Mouse (Mus musculus) frontal cortex, postnatal 25 days (tissue): Measurements from ENCODE around the gene S100a10.
"Not testable (repeated sequence)": the region's sequence is repeated elsewhere in the genome, so short reads cannot be mapped to it uniquely, and the experiment has no call there.

Experiments
- DNase-seq, 2 experiments: peaks; one replicate each; pipeline ENCODE4 v3.0.0; 2022; ENCODE audit warnings: low spot score in 2 of 2

The S100a10 gene

DNA sequence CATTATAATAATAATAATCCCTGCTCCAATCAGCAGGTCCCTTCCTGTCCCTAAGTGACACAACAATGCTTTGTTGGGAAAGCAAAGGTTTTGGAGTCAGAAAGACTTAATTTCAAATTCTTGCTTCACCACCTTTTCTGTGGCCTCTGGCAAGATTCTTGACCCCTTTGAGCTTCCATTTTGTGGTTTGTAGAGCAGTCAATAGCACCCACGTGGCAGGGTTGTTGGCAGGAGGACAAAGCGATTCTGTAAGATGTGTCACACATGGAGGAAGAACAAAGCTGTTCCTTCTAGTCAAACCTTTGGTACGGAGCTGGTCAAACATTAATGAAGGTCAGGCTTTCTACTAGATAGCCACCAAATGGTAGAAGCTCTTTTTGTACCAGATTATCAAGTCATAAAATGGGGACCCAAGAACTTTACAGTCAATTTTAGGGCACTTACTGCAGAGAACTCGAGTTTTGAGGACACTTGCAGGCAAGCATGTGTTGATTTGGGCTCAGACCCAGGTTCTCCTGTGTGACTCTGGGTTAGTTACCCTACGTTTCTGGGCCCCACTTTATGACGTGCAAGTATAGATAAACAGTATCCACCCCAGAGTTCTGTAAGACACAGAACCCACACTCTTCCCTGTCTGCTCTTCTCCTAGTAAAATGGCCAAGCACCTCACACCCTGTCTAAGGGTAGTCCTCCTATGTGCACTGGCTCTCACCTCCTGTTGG lies 24.6 kb downstream of the S100a10 start:
- DNase-seq, result no peak

- DNase-seq, result no peak
These were observed 25.1 kb downstream of the S100a10 start for GRCm38 (mm10) chr3:93580039-93580403.

GRCm38 (mm10) chr3:93580946-93581345 lies 26.1 kb downstream of the S100a10 start:
- no peak for DNase-seq

GRCm38 (mm10) chr3:93581687-93582086 lies 26.8 kb downstream of the S100a10 start:
- no peak for DNase-seq

DNA sequence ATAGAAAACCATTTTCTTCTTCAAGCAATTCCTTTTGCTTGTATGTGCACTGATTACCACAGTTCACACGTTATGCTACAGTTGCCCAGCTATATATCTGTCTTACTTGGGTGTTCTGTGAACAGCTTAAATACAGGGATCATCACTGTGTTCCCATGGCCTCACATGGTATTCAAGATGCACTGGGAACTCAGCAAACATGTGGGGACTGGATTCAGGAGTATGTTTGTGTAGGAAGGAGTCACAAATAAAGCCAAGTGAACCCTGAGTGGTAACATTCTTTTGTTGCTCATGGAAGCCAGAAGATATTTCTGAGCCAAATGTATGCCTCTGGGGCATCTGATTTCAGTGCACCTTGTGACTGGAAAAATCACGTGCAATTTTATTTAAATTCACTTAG lies 28.2 kb downstream of the S100a10 start:
- DNase-seq, result no peak

DNA sequence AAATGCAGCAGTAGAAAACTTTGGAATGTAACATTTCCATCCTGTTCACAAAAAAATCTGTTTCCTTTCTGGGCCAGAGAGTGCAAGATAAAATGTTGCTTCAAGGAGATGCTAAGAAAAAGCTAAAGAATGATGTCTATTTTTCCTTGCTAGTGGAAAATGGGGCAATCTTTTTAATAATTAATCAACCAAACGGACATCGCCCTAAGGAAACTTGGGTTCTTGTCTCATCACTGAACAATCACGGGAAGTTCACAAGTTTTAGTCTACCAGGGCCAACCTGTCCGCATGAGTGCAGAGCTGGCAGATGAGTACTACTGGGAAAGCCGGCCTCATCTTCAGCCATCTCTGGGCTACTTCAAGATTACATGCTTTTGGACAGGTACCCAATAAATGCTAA lies 34.7 kb downstream of the S100a10 start:
- DNase-seq, result no peak

- DNase-seq, result no peak
These were observed 35.4 kb downstream of the S100a10 start for GRCm38 (mm10) chr3:93590256-93590655.

- DNase-seq, result no peak
These were observed 37.2 kb downstream of the S100a10 start for GRCm38 (mm10) chr3:93592100-93592499.

GRCm38 (mm10) chr3:93592976-93593375 lies 38.1 kb downstream of the S100a10 start:
- DNase-seq, result no peak

DNA sequence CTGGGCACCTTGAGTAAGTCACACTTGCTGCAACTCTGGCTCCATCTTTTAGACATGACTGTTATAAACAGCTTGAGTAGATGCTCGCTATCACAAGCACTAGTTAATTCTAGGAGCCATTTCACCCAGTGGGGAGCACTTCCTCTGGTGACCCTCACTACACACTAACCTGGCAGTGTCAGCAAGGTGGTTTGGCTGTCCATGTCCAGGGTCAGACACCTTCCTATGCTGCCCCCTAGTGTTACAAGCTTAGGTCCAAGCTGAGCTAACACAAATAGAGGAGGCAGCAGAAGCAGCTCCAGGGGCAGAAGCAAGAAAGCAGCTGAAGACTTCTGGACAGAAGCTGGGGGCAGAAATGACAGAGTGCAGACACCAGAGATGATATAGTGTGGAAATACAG lies 38.6 kb downstream of the S100a10 start:
- DNase-seq, result no peak

- no peak for DNase-seq
These were observed 41.8 kb downstream of the S100a10 start for GRCm38 (mm10) chr3:93596632-93597031.

DNA sequence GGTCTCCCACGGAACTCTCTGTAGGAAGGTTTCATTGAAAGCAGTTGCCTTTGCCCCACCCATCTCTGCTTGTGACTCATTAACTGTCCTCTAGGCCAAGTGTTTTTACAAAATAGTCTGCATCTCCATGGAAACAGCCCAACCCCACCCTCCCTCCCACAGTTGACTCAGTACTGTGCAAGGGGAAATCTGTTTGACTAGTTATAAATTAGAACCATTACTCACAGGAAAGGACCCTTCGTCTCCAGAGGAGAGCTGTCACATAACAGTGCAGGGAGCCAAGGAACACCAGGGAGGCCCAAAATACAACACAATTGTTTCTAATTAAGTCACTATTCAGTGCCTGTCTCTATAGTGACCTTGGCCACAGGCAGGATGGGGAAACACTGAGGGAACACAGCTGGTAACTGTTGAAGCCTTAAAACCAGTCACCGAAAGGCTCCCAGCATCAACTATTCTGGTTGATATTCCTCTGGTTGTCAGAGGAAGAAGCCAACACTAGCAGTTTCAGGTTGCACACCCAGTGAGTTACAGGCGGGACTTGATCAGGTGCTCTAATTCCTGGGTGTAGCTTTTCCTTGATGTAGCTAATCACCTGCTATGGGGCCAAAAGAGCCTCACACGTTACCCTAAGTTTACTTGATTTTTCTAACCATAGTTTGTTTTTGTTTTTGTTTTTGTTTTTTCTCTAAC lies 42.5 kb downstream of the S100a10 start:
- no peak for DNase-seq

DNA sequence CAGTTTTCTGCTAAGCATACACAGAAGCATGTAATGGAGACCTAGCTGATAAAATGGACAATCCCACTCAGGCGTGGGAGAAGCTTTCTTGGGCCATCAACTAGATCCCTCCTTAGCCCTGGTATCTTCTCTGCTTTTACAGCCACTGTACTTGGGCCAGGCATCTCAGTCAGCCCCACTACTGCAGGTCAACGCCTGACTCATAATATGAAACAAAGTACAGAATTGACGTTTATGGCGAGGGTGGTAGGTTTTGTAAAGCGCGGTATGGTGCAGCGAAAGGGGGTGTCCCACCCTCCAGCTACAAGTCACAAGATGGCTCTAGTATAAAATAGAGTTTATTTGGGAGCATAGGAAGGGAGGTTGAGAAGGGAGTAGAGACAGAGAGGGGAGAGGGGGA lies 43.1 kb downstream of the S100a10 start:
- DNase-seq, result no peak

- no peak for DNase-seq
These were observed 45.3 kb downstream of the S100a10 start for GRCm38 (mm10) chr3:93600206-93600605.

DNA sequence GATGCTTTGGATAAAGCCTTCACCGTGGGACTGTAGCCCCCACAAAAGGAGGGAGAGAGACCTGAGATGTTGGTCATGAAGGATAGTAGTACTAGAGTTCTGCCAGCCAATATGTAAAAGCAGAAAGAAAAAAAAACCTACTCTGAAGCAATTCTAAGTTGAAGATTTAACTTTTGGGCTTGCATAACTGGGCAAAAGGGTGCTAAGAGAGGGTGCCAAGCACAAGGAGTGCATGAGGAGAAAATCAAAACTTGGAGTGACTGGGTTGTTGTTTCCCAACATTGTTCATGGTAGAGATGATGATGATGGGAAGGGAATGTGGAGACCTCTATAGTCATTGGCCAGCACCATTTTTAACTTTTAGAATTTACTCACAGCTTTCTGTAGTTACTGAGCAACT lies 47.0 kb downstream of the S100a10 start:
- no peak for DNase-seq

- not testable (repeated sequence) for DNase-seq
These were observed 54.1 kb downstream of the S100a10 start for GRCm38 (mm10) chr3:93608970-93609369.
